Mouse (Mus musculus) heart, adult 2 months (tissue): Measurements from ENCODE around the gene Mthfd2. TPM values are rescaled to one million over a fixed set of nuclear protein-coding genes. Genes with fewer than 3 reads are reported as not detected.

Source experiments
- DNase-seq, 2 experiments: peaks; one replicate each; pipeline ENCODE4 v3.0.0; 2021
- H3K27ac ChIP-seq: fragments of 200-600 bp; 2 replicates; pipeline ENCODE4 v1.8.1; 2022
- H3K27me3 ChIP-seq: fragments of 200-500 bp; 2 replicates; pipeline ENCODE4 v1.6.1; 2012; ENCODE audit warnings: mild to moderate bottlenecking, low read length, inconsistent platforms, mixed read lengths; ENCODE audit not compliant: control insufficient read depth, insufficient read depth
- H3K36me3 ChIP-seq: fragments of 200-500 bp; 2 replicates; pipeline ENCODE4 v1.6.1; 2012; ENCODE audit warnings: low read length, inconsistent platforms; ENCODE audit not compliant: control insufficient read depth, insufficient read depth
- H3K4me1 ChIP-seq: fragments of 200-500 bp; 2 replicates; pipeline ENCODE4 v1.6.1; 2011; ENCODE audit warnings: low read length; ENCODE audit not compliant: control insufficient read depth, insufficient read depth
- H3K4me3 ChIP-seq: fragments of 200-600 bp; 2 replicates; pipeline ENCODE4 v1.8.1; 2022
- H3K79me2 ChIP-seq: fragments of 200-500 bp; replicated peaks from 2 replicates; pipeline ENCODE4 v1.6.1; 2012; ENCODE audit warnings: mild to moderate bottlenecking, inconsistent platforms, low read length, moderate library complexity, mixed read lengths; ENCODE audit not compliant: control insufficient read depth, insufficient read depth
- H3K9ac ChIP-seq: fragments of 200-500 bp; 2 replicates; pipeline ENCODE4 v1.6.1; 2012; ENCODE audit warnings: low read depth, mild to moderate bottlenecking, control low read depth, inconsistent platforms, low read length, mixed read lengths
- CTCF ChIP-seq: fragments of 200-600 bp; IDR thresholded peaks from 2 replicates; pipeline ENCODE4 v1.8.1; 2022; ENCODE audit warnings: antibody characterized with exemption, mild to moderate bottlenecking, moderate library complexity
- EP300 ChIP-seq: fragments of 200-500 bp; IDR thresholded peaks from 2 replicates; pipeline ENCODE4 v1.6.1; 2011; ENCODE audit warnings: low read depth, low read length, control low read depth; ENCODE audit not compliant: insufficient read depth
- POLR2A ChIP-seq: fragments of 200-500 bp; IDR thresholded peaks from 2 replicates; pipeline ENCODE4 v1.6.1; 2011; ENCODE audit warnings: mild to moderate bottlenecking, low read depth, low read length, control low read depth; ENCODE audit not compliant: insufficient read depth
- WGBS: fragments of 180-500 bp; shearing (Covaris S2); methylation state at CpG from one replicate; pipeline ENCODE4 v1.1.7; 2018; 5-methylcytosine and 5-hydroxymethylcytosine counted together
- intact Hi-C: fragments of 180-260 bp; cut with DNase I; formaldehyde crosslinking; loops from one replicate; pipeline ENCODE4 v1.15.1; 2025
- polyA plus RNA-seq: library from polyadenylated mRNA; depleted of rRNA; stranded (reverse); fragments of >200 nt; gene quantifications from 2 replicates; pipeline ENCODE4 v1.2.3, GENCODE M21; 2012
- total RNA-seq, 2 experiments: library from RNA; stranded (reverse); gene quantifications; 2 replicates each; pipeline ENCODE4 v1.2.3; 2021

Gene Mthfd2
- total and polyA plus RNA-seq, 3 experiments = 2.5 to 2.8 (median 2.8) TPM

- 73% methylated on average over 11 of the region's 11 CpGs for WGBS
- no peak for DNase-seq
Observed at GRCm38 (mm10) chr6:83361523-83362248, 36.0 kb upstream of the Mthfd2 start.

GRCm38 (mm10) chr6:83357436-83357835 is 31.7 kb upstream of the Mthfd2 start:
- no peaks in the 10 kb centered on the region for H3K79me2 ChIP-seq
- TF ChIP-seq EP300 (no peak), CTCF (no peak), POLR2A (no peak)
- intact Hi-C loops = loop anchor here (5.0 to 10.0 kb wide), 2 partner anchors 100 to 317 kb away; partner anchors contain the start of genes Cd207 and Tet3
- H3K4me3 ChIP-seq = no peak overlapping the region
- H3K27ac ChIP-seq = no peak overlapping the region
- DNase-seq = no peak
- no peaks in the 10 kb centered on the region for H3K27me3 ChIP-seq
- peaks cover 3% of the 10 kb centered on the region for H3K4me1 ChIP-seq
- no peaks in the 10 kb centered on the region for H3K36me3 ChIP-seq
- WGBS = 89% methylated on average over 10 of the region's 10 CpGs
- H3K9ac ChIP-seq = no peak overlapping the region

More at GRCm38 (mm10) chr6:83361523-83362248, 36.0 kb upstream of the Mthfd2 start:
- no peaks in the 10 kb centered on the region for H3K79me2 ChIP-seq
- no peaks in the 10 kb centered on the region for H3K36me3 ChIP-seq
- no peak overlapping the region for H3K4me3 ChIP-seq
- intact Hi-C loops = no loop called here
- H3K27ac ChIP-seq = no peak overlapping the region
- no peak overlapping the region for H3K9ac ChIP-seq
- H3K4me1 ChIP-seq = peaks cover 2% of the 10 kb centered on the region
- no peaks in the 10 kb centered on the region for H3K27me3 ChIP-seq
- no peak for TF ChIP-seq POLR2A
- TF ChIP-seq EP300 = no peak
- no peak for TF ChIP-seq CTCF

DNA sequence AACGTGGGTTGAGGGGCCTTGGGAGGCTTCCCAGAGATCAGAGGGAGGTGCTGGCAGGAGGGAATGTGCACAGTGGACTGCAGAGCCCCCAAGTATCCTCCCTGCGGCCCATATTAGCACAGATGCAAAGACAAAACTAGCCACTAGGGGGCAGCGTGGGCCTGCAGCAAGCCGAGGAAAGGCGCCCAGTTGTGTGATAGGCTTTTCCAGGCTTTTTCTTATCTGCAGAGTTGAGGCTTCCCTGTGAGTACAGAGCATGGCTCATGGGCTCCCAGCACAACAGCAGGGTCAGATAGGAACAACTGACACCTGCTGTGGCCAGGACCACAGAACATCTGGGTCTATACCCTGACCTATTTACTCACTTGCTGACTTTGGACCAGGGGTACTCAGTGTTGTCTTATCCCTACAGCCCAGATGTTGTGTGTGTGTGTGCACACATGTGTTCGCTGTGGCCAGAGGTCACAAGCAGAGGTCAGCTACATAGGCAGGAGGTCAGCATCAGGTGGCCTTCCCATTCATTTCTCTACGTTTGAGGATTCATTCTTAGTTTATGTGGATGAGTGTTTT is 30.9 kb upstream of the Mthfd2 start:
- H3K4me3 ChIP-seq = no peak overlapping the region
- no peak overlapping the region for H3K27ac ChIP-seq
- no peaks in the 10 kb centered on the region for H3K27me3 ChIP-seq
- DNase-seq = peak; percentile 79 to 89
- WGBS = 22% methylated on average over 7 of the region's 7 CpGs
- TF ChIP-seq EP300 (0 out of 2 replicates have a peak, but pooled peaks have one; percentile 54), POLR2A (no peak)
- H3K4me1 ChIP-seq = peaks cover 3% of the 10 kb centered on the region
- H3K36me3 ChIP-seq = no peaks in the 10 kb centered on the region
- no peak overlapping the region for H3K9ac ChIP-seq
- intact Hi-C loops = loop anchor here (1.0 to 10.0 kb wide), 3 partner anchors 101 to 318 kb away; partner anchors contain the start of genes Cd207 and Tet3
- no peaks in the 10 kb centered on the region for H3K79me2 ChIP-seq

DNA sequence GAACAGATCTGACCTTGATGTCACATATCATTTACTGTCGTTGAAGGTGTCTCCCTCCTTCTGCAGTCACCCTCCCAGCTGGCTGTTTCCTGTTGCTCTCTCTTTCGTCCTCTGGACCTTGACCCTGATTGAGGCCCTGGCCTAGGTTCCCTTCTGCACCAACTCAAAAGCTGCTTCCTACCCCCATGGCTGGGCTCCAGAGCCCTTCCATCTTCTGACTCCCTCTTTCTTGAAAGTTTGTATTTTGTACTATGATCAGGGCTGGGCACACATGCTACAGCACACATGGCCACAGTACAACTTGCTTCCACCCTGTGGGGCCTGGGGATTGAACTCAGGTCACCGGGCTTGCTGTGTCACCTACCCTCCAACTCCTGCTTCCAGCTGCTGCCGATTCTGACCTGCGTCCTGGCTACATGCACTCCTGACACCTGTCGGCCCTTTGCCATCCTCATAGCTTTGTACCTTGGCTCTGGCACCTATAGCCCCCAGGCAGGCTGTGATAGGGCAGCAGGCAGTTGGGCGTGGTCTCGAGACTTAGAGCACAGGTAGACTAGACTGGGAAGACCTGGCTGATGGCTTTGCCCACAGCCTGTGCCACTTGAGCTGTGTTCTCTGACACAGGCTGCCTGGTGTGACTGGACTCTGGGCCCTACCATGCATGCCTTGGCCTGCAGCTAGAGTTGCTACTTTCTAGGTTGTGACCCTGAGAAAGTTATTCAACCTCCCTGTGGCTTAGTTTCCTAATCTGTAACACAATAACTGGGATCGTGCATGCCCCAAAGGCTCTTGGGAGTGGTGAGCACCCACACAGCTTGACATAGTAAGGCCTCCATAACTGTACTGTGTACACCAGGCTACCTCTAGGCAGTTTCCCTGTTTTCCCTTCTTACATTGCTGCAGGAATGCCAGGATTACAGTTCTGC is 29.4 kb upstream of the Mthfd2 start:
- intact Hi-C loops = loop anchor here (5.0 to 10.0 kb wide), 2 partner anchors 102 to 320 kb away; partner anchors contain the start of genes Cd207 and Tet3
- DNase-seq = no peak
- no peaks in the 10 kb centered on the region for H3K27me3 ChIP-seq
- H3K4me3 ChIP-seq = no peak overlapping the region
- TF ChIP-seq CTCF (no peak), EP300 (no peak), POLR2A (no peak)
- no peaks in the 10 kb centered on the region for H3K79me2 ChIP-seq
- no peaks in the 10 kb centered on the region for H3K36me3 ChIP-seq
- H3K9ac ChIP-seq = no peak overlapping the region
- WGBS = 78% methylated on average over 9 of the region's 9 CpGs
- H3K4me1 ChIP-seq = peaks cover 5% of the 10 kb centered on the region
- no peak overlapping the region for H3K27ac ChIP-seq

DNA sequence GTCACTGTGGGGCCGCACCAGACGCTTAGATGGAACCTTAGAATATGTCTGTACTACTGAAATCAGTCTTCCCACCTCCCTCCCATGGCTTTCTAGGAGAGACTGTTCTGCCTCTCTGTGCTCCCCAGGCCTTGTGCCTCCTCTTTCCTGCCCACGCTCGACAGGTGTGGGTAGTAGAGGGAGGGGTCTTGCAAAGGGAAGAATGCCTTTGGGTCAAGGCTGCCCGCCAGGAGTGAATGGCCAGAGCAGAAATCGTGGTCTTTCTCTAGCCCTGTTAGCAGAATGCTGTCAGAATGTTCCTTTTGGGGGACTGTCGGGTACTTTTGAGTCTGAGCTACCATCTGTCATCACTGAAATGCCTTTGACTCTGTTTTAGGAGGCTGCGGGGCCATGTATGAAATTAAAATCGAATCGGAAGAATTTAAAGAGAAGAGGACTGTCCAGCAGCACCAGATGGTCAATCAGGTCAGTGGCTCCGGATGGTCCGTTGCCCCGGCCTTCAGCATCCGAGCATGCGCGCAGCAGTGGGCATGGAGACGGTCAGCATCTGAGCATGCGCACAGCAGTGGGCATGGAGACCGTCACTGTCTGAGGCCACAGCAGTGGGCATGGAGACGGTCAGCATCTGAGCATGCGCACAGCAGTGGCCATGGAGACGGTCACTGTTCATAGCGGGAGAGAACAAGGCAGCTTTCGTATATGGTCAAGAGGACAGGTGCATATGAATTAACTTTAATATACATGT is 27.1 kb upstream of the Mthfd2 start:
- no peak overlapping the region for H3K9ac ChIP-seq
- H3K36me3 ChIP-seq = no peaks in the 10 kb centered on the region
- H3K27me3 ChIP-seq = no peaks in the 10 kb centered on the region
- peaks cover 6% of the 10 kb centered on the region for H3K4me1 ChIP-seq
- TF ChIP-seq POLR2A = no peak
- no peak for TF ChIP-seq EP300
- no peak for TF ChIP-seq CTCF
- no peaks in the 10 kb centered on the region for H3K79me2 ChIP-seq
- WGBS = 93% methylated on average over 24 of the region's 24 CpGs
- DNase-seq = no peak
- no peak overlapping the region for H3K4me3 ChIP-seq
- intact Hi-C loops = loop anchor here (10.0 kb wide), 1 partner anchor 322 kb away; the partner anchor contains the start of gene Cd207
- H3K27ac ChIP-seq = no peak overlapping the region
